In the genomic region with DNA sequence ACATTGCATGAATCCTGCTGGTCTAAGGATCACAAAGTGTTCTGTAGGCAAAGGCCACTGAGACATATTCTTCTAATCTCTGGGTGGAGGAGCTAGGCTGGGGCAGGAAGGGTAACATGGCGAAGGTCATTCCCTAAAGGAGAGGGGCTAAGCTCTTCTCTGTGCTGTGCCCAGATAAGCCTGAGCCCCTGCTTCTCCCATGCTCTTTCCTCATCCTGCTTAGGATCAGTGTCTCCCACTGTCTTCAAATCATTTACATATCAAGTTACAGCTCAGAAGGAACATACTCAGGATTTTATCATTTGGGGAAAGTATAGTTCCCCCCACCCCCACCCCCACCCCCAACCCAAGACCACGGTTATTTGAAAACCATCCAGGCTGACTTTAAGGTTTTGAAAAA, we compare ENCODE assay signal across 27 mouse cellular contexts.
DNase-seq lines count a peak whose midpoint lies in the region; ATAC-seq and TF ChIP-seq lines count a peak whose summit lies in the region.
"Had no signal": no experiment of that assay in that cellular context is flagged by ENCODE, and none has a peak within 500 bp of the region (broad histone marks: within the 10 kb centered on the region; RNA-seq: fewer than 3 reads in every experiment).

No protein-coding gene starts in this region.

- H3K27ac ChIP-seq in kidney, embryonic 15.5 days, result 0 out of 2 replicates have a peak overlapping the region, but pooled peaks have one; percentile 48
- peak overlapping the region; percentile 74 for H3K27ac ChIP-seq in lung, embryonic 16.5 days (ENCODE audit: low read length)
- peak overlapping the region; percentile 1; the same call in 1 of the 2 replicates for H3K27ac ChIP-seq in small intestine, adult 2 months (ENCODE audit: insufficient read depth, low read depth, low read length)
- peak overlapping the region; percentile 9 for H3K27ac ChIP-seq in stomach, embryonic 16.5 days (ENCODE audit: low read length)
- no peak overlapping the region for H3K27ac ChIP-seq in limb, embryonic 10.5 days
- H3K27ac ChIP-seq: hindbrain, embryonic 10.5 days; hindbrain, embryonic 15.5 days; layer of hippocampus, adult 2 months; left cerebral cortex, adult 2 months; limb, embryonic 13.5 days; macrophage; midbrain, embryonic 13.5 days; neural tube, embryonic 13.5 days had no signal

- no peaks in the 10 kb centered on the region for H3K36me3 ChIP-seq in kidney, embryonic 15.5 days
- no peaks in the 10 kb centered on the region for H3K36me3 ChIP-seq in lung, embryonic 16.5 days (ENCODE audit: control insufficient read depth, insufficient read depth, low read length)
- H3K36me3 ChIP-seq in small intestine, adult 2 months (ENCODE audit: control insufficient read depth, insufficient read depth, low read length), result no peaks in the 10 kb centered on the region
- no peaks in the 10 kb centered on the region for H3K36me3 ChIP-seq in stomach, embryonic 16.5 days (ENCODE audit: control insufficient read depth, insufficient read depth, low read length)
- no peaks in the 10 kb centered on the region for H3K36me3 ChIP-seq in limb, embryonic 10.5 days
- H3K36me3 ChIP-seq: hindbrain, embryonic 10.5 days; hindbrain, embryonic 15.5 days; limb, embryonic 13.5 days; midbrain, embryonic 13.5 days; neural tube, embryonic 13.5 days had no signal

- TF ChIP-seq CTCF in small intestine, adult 2 months (IDR thresholded peaks at IDR 0.05; ENCODE audit: extremely low read depth, insufficient read length, insufficient replicate concordance, low read depth, low read length), result no peak

- peaks cover 12% of the 10 kb centered on the region for H3K4me1 ChIP-seq in kidney, embryonic 15.5 days
- peaks cover 7% of the 10 kb centered on the region; the same call in 1 of the 2 replicates for H3K4me1 ChIP-seq in lung, embryonic 16.5 days (replicated peaks; ENCODE audit: control insufficient read depth, insufficient read depth, low read length)
- no peaks in the 10 kb centered on the region for H3K4me1 ChIP-seq in small intestine, adult 2 months (ENCODE audit: control insufficient read depth, insufficient read depth, insufficient read length, low read length)
- H3K4me1 ChIP-seq in stomach, embryonic 16.5 days (ENCODE audit: control insufficient read depth, insufficient read depth, low read length), result peaks cover 5% of the 10 kb centered on the region; the same call in 1 of the 2 replicates
- H3K4me1 ChIP-seq in limb, embryonic 10.5 days, result peaks cover 21% of the 10 kb centered on the region
- H3K4me1 ChIP-seq: hindbrain, embryonic 10.5 days; hindbrain, embryonic 15.5 days; midbrain, embryonic 13.5 days; neural tube, embryonic 13.5 days had no signal

- no peaks in the 10 kb centered on the region for H3K9me3 ChIP-seq in kidney, embryonic 15.5 days (replicated peaks)
- 0 out of 2 replicates have a peak, but pooled peaks cover 2% of the 10 kb centered on the region for H3K9me3 ChIP-seq in lung, embryonic 16.5 days (ENCODE audit: control insufficient read depth, low read length)
- no peaks in the 10 kb centered on the region for H3K9me3 ChIP-seq in stomach, embryonic 16.5 days (replicated peaks; ENCODE audit: control insufficient read depth, low read length)
- H3K9me3 ChIP-seq in limb, embryonic 10.5 days (replicated peaks), result no peaks in the 10 kb centered on the region
- H3K9me3 ChIP-seq: hindbrain, embryonic 10.5 days; hindbrain, embryonic 15.5 days; midbrain, embryonic 13.5 days; neural tube, embryonic 13.5 days had no signal

- H3K27me3 ChIP-seq in kidney, embryonic 15.5 days, result no peaks in the 10 kb centered on the region
- H3K27me3 ChIP-seq in lung, embryonic 16.5 days (ENCODE audit: control insufficient read depth, insufficient read depth, low read depth, low read length), result no peaks in the 10 kb centered on the region
- H3K27me3 ChIP-seq in small intestine, adult 2 months (ENCODE audit: control insufficient read depth, insufficient read depth, low read length), result no peaks in the 10 kb centered on the region
- no peaks in the 10 kb centered on the region for H3K27me3 ChIP-seq in stomach, embryonic 16.5 days (ENCODE audit: control insufficient read depth, insufficient read depth, low read length)
- no peaks in the 10 kb centered on the region; the same call in 1 of the 2 replicates for H3K27me3 ChIP-seq in limb, embryonic 10.5 days (ENCODE audit: low read depth, poor library complexity, severe bottlenecking)
- H3K27me3 ChIP-seq: hindbrain, embryonic 15.5 days; limb, embryonic 13.5 days; midbrain, embryonic 13.5 days; neural tube, embryonic 13.5 days had no signal

- peak overlapping the region; percentile 32; the same call in 1 of the 2 replicates for H3K4me2 ChIP-seq in kidney, embryonic 15.5 days
- no peak overlapping the region for H3K4me2 ChIP-seq in lung, embryonic 16.5 days (ENCODE audit: low read depth, low read length)
- H3K4me2 ChIP-seq in stomach, embryonic 16.5 days (ENCODE audit: low read depth, low read length), result no peak overlapping the region
- H3K4me2 ChIP-seq: hindbrain, embryonic 15.5 days; liver, embryonic 11.5 days; midbrain, embryonic 13.5 days; neural tube, embryonic 13.5 days had no signal

- 30% methylated on average over 2 of the region's 2 CpGs for WGBS in kidney, embryonic 15.5 days
- 23% methylated on average over 2 of the region's 2 CpGs for WGBS in lung, embryonic 16.5 days
- 61% methylated on average over 2 of the region's 2 CpGs for WGBS in small intestine, adult 2 months
- WGBS in stomach, embryonic 16.5 days, result 34% methylated on average over 2 of the region's 2 CpGs
- WGBS in limb, embryonic 10.5 days, result 33% methylated on average over 2 of the region's 2 CpGs

- no peak overlapping the region for H3K4me3 ChIP-seq in kidney, embryonic 15.5 days (replicated peaks)
- H3K4me3 ChIP-seq in lung, embryonic 16.5 days (ENCODE audit: low read length), result no peak overlapping the region
- no peak overlapping the region for H3K4me3 ChIP-seq in small intestine, adult 2 months (ENCODE audit: low read depth, low read length)
- no peak overlapping the region for H3K4me3 ChIP-seq in stomach, embryonic 16.5 days (replicated peaks; ENCODE audit: low read length)
- H3K4me3 ChIP-seq in limb, embryonic 10.5 days, result no peak overlapping the region
- H3K4me3 ChIP-seq: hindbrain, embryonic 10.5 days; hindbrain, embryonic 15.5 days; layer of hippocampus, adult 2 months; left cerebral cortex, adult 2 months; limb, embryonic 13.5 days; midbrain, embryonic 13.5 days; neural tube, embryonic 13.5 days had no signal

- H3K9ac ChIP-seq in kidney, embryonic 15.5 days, result no peak overlapping the region
- no peak overlapping the region for H3K9ac ChIP-seq in lung, embryonic 16.5 days (ENCODE audit: low read length)
- H3K9ac ChIP-seq in stomach, embryonic 16.5 days (ENCODE audit: low read length), result no peak overlapping the region
- H3K9ac ChIP-seq: hindbrain, embryonic 15.5 days; limb, embryonic 13.5 days; midbrain, embryonic 13.5 days; neural tube, embryonic 13.5 days had no signal

- no peak for DNase-seq in kidney, adult 18-20 months
- DNase-seq in lung, postnatal 14 days, result no peak
- no peak for DNase-seq in limb, embryonic 10.5 days (ENCODE audit: low spot score)
- no peak for DNase-seq in adrenal gland, adult 18-20 months (ENCODE audit: low spot score in 2 of 2)
- DNase-seq: adrenal gland, adult 2 months; adrenal gland, postnatal 36 days; B cell, adult 2 months; cerebellum, adult 18-20 months; cerebellum, postnatal 14 days; heart, postnatal 14 days; retina, postnatal 1 day; right cerebral cortex, postnatal 14 days had no signal

- TF ChIP-seq POLR2A in small intestine, adult 2 months (IDR thresholded peaks at IDR 0.05; ENCODE audit: low read depth, low read length), result no peak

- peak; percentile 33; the same call in 1 of the 2 replicates for ATAC-seq in kidney, embryonic 15.5 days (replicated peaks; ENCODE audit: low FRiP score)
- ATAC-seq in lung, embryonic 16.5 days (ENCODE audit: low read depth), result peak; percentile 66
- ATAC-seq in stomach, embryonic 16.5 days (ENCODE audit: insufficient read depth, low FRiP score), result peak; percentile 58; the same call in 1 of the 2 replicates
- ATAC-seq: forebrain, embryonic 14.5 days; inflammation-experienced regulatory T-cells, adult 6 months; midbrain, embryonic 13.5 days had no signal
